Mouse (Mus musculus) hematopoietic stem cell, adult 5-6 weeks (primary cell): ENCODE results near the gene Rpl19. TPM values are rescaled to one million over a fixed set of nuclear protein-coding genes. Genes with fewer than 3 reads are reported as not detected.
A peak's percentile ranks its signal among the peaks of the same experiment; 100 is the strongest.

Experiments
- ATAC-seq, 2 experiments: fragments of 125-278 bp in 1 of 2; replicated peaks in 1 of 2; 2 replicates each; pipeline ENCODE4 v1.8.0; 2016 to 2017; ENCODE audit warnings: inconsistent platforms in 2 of 2, mild to moderate bottlenecking in 2 of 2, moderate number of reproducible peaks in 2 of 2, low read depth in 1 of 2, moderate TSS enrichment in 1 of 2; ENCODE audit not compliant: low FRiP score in 2 of 2, poor library complexity in 2 of 2, severe bottlenecking in 2 of 2, insufficient read depth in 1 of 2, low TSS enrichment in 1 of 2
- total RNA-seq: library from RNA; stranded (forward); fragments of 172-1452, 232-1000 nt; gene quantifications from 2 replicates; pipeline ENCODE4 v1.2.3, GENCODE M21; 2017

Gene Rpl19
- total RNA-seq, 1 experiment from 2014 or later, result 1,707 TPM

GRCm38 (mm10) chr11:98061441-98061840 lies 34.9 kb downstream of the Rpl19 start:
- ATAC-seq, result no peak

GRCm38 (mm10) chr11:98061904-98062562 lies 35.5 kb downstream of the Rpl19 start:
- ATAC-seq, result no peak

GRCm38 (mm10) chr11:98066201-98066600 lies 39.7 kb downstream of the Rpl19 start:
- ATAC-seq, result no peak

- ATAC-seq, result no peak
These were observed 40.7 kb downstream of the Rpl19 start for GRCm38 (mm10) chr11:98067255-98067654.

GRCm38 (mm10) chr11:98073442-98073841 lies 46.9 kb downstream of the Rpl19 start:
- ATAC-seq, result no peak

- ATAC-seq, result peak in 1 of 2 experiments; percentile 77; a peak in 3 of 4 replicates
These were observed 48.8 kb downstream of the Rpl19 start for GRCm38 (mm10) chr11:98075195-98075808.

GRCm38 (mm10) chr11:98077086-98077485 lies 50.6 kb downstream of the Rpl19 start:
- ATAC-seq, result no peak

Other genes starting within 250 kb of the Rpl19 start
- 1,424 and 2,771 TPM in 2 replicates for gene Rpl23, start 244.3 kb upstream of the Rpl19 start, total RNA-seq
- gene Lasp1, start 227.7 kb upstream of the Rpl19 start, total RNA-seq, result 220 and 229 TPM in 2 replicates
- 0.81 and 1.5 TPM in 2 replicates for gene B230217C12Rik, start 185.9 kb upstream of the Rpl19 start, total RNA-seq
- gene Fbxo47, start 142.6 kb upstream of the Rpl19 start, total RNA-seq, result 0.25 and 2.2 TPM in 2 replicates
- gene Plxdc1, start 40.3 kb upstream of the Rpl19 start, total RNA-seq, result 0.56 and 5.5 TPM in 2 replicates
- 1.3 and 3.2 TPM in 2 replicates for gene Arl5c, start 30.5 kb upstream of the Rpl19 start, total RNA-seq
- gene Cacnb1, start 3.7 kb upstream of the Rpl19 start, total RNA-seq, result 2.9 and 6.9 TPM in 2 replicates
- not detected in 2 replicates for gene Stac2, start 26.8 kb downstream of the Rpl19 start, total RNA-seq
- 24.8 and 26.5 TPM in 2 replicates for gene Fbxl20, start 123.7 kb downstream of the Rpl19 start, total RNA-seq
- gene Med1, start 166.6 kb downstream of the Rpl19 start, total RNA-seq, result 44.3 and 69.4 TPM in 2 replicates
- gene Cdk12, start 176.3 kb downstream of the Rpl19 start, total RNA-seq, result 68.2 and 73.3 TPM in 2 replicates